Mouse (Mus musculus): ENCODE results near the gene Cfap77. TPM values are rescaled to one million over a fixed set of nuclear protein-coding genes. Genes with fewer than 3 reads are reported as not detected.
A peak's percentile ranks its signal among the peaks of the same experiment; 100 is the strongest.
"Not testable (repeated sequence)": the region's sequence is repeated elsewhere in the genome, so short reads cannot be mapped to it uniquely, and the experiment has no call there.

The Cfap77 gene
- polyA plus RNA-seq, 1 experiment from 2014 or later: 0.65 TPM

DNA sequence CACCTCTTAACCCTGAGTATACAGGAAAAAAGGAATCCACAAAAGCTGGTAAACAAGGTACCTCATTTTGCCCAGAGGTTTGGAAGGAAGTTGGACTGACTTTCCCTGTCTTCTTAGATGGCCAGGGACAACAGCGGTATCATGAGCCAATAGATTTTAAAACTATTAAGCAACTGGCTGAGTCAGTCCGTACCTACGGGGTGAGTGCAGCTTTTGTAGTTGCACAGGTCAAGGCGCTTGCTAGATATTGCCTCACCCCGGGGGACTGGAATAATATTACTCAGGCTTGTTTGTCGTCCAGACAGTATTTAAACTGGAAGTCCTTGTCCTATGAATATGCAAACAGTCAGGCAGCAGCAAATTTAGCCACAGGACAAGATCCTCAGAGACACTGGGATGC lies 34.4 kb upstream of the Cfap77 start:
- not testable (repeated sequence) for H3K4me3 ChIP-seq (ENCODE audit: low read length); H3K27me3 ChIP-seq (replicated peaks; ENCODE audit: control insufficient read depth, insufficient read depth, low read length); H3K4me1 ChIP-seq (ENCODE audit: control insufficient read depth, insufficient read depth, low read depth, low read length); H3K27ac ChIP-seq (ENCODE audit: low read depth, low read length); H3K9me3 ChIP-seq (ENCODE audit: control insufficient read depth, low read length); H3K9ac ChIP-seq (ENCODE audit: low read depth, low read length); ATAC-seq; H3K4me2 ChIP-seq (ENCODE audit: low read length)
- peaks cover 11% of the 10 kb centered on the region; the same call in 1 of the 2 replicates for H3K36me3 ChIP-seq (ENCODE audit: control insufficient read depth, insufficient read depth, low read length)
- WGBS: 77% methylated on average over 6 of the region's 6 CpGs

DNA sequence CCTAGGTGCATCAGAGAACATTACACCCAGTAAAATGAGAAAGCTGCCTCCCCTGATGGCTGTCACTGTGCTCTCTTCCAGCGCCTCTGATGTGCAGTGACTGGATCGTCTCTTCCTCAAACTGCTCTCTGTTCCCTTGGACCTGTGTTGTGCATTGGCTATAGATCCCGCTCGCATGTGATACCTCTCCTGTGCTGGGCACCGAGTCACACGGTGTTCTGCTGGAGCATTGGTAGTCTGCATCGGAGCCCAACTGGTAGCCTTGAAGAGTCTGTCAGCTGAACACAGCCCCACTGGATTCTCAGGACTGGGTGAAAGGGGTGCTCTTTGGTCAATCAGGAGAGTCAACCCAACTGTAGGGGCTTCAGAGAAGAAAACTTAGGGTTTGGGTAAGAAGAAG lies 31.2 kb upstream of the Cfap77 start:
- peaks cover 24% of the 10 kb centered on the region for H3K36me3 ChIP-seq (ENCODE audit: control insufficient read depth, insufficient read depth, low read length)
- no peak overlapping the region for H3K4me2 ChIP-seq (ENCODE audit: low read length)
- H3K4me3 ChIP-seq (ENCODE audit: low read length): no peak overlapping the region
- no peaks in the 10 kb centered on the region for H3K9me3 ChIP-seq (ENCODE audit: control insufficient read depth, low read length)
- H3K9ac ChIP-seq (ENCODE audit: low read depth, low read length): no peak overlapping the region
- no peak for ATAC-seq
- no peaks in the 10 kb centered on the region for H3K27me3 ChIP-seq (replicated peaks; ENCODE audit: control insufficient read depth, insufficient read depth, low read length)
- no peak overlapping the region for H3K27ac ChIP-seq (ENCODE audit: low read depth, low read length)
- 96% methylated on average over 7 of the region's 7 CpGs for WGBS
- H3K4me1 ChIP-seq (ENCODE audit: control insufficient read depth, insufficient read depth, low read depth, low read length): no peaks in the 10 kb centered on the region

DNA sequence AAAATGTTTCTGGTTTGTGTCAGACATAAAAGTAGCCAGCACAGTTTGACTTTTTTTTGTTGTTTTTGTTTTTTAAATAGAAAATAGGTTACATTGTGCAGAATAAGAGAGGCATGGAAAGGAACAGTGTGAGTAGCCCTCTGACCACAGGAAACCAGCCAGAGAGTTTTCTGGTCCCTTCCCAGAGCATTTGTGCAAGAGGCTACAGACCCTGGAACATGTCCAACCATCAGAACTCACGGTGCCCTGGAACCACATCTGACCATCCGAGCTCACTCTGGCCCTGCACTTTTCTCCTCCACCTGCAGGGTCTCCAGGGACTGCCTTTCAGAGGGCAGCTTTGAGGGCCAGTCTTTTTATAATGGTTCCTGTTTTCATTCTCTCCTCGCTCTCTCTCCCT lies 27.1 kb upstream of the Cfap77 start:
- 73% methylated on average over 3 of the region's 3 CpGs for WGBS
- Histone ChIP-seq H3K4me3 (ENCODE audit: low read length) (no peak overlapping the region), H3K4me1 (ENCODE audit: control insufficient read depth, insufficient read depth, low read depth, low read length) (no peaks in the 10 kb centered on the region), H3K4me2 (ENCODE audit: low read length) (no peak overlapping the region), H3K36me3 (ENCODE audit: control insufficient read depth, insufficient read depth, low read length) (peaks cover 41% of the 10 kb centered on the region), H3K9me3 (ENCODE audit: control insufficient read depth, low read length) (no peaks in the 10 kb centered on the region), H3K9ac (ENCODE audit: low read depth, low read length) (no peak overlapping the region), H3K27me3 (replicated peaks; ENCODE audit: control insufficient read depth, insufficient read depth, low read length) (no peaks in the 10 kb centered on the region), H3K27ac (ENCODE audit: low read depth, low read length) (no peak overlapping the region)
- no peak for ATAC-seq

DNA sequence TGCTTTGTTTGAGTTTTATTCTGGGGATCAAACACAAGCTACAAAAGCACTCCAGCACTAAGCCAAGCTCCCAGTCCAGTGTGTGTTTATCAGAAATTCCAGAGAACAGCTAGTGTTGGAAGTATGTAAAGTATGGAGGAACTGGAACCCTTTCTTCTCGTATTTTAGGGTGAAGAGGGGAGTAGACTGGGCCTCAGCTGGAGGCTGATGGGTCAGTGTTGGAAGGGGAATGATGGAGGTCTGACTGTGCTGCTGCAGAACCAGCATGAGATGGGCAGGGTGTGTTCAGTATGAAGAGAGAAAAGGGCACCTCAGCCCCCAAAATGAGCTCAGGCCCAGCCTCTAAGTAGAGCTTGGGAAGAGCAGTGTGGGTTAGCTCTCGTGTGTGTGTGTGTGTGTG lies 21.4 kb upstream of the Cfap77 start:
- WGBS: 82% methylated on average over 2 of the region's 2 CpGs
- ATAC-seq: no peak
- H3K4me1 ChIP-seq (ENCODE audit: control insufficient read depth, insufficient read depth, low read depth, low read length): no peaks in the 10 kb centered on the region
- no peak overlapping the region for H3K4me2 ChIP-seq (ENCODE audit: low read length)
- H3K27ac ChIP-seq (ENCODE audit: low read depth, low read length): no peak overlapping the region
- no peak overlapping the region for H3K9ac ChIP-seq (ENCODE audit: low read depth, low read length)
- H3K27me3 ChIP-seq (replicated peaks; ENCODE audit: control insufficient read depth, insufficient read depth, low read length): no peaks in the 10 kb centered on the region
- H3K4me3 ChIP-seq (ENCODE audit: low read length): no peak overlapping the region
- H3K36me3 ChIP-seq (ENCODE audit: control insufficient read depth, insufficient read depth, low read length): peaks cover 42% of the 10 kb centered on the region
- H3K9me3 ChIP-seq (ENCODE audit: control insufficient read depth, low read length): no peaks in the 10 kb centered on the region

DNA sequence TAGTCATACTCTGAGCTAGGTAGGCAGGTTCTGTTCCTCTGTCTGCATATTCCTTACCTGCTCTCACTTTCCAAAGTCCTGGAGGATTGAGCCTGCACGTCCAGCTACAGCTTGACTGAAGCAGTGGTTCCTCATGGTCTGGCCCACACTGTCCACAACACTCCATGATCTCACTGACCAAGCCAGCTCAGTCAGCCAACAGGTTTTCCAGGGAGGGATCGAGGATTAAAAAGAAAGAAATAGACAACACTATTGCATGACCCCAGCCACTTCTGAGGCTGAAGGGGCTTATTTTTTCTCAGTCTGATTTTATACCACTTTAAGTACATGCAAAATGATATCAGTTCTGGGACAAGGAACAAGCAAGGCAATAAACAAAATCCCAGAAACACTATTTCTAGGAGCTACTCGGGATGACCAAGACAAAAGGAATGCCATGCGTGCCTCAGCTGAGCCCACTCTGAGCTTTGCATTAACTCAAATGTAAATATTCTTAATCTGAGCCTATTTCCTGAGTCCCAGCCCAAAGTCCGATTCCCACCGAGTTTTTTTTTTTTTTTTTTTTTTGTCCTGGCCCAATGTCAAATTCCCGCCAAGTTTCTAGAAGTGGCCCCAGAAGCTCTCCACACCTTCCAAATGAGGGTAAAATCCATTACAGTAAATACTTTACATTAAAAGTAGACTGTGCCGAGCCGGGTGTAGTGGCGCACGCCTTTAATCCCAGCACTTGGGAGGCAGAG lies 20.6 kb upstream of the Cfap77 start:
- no peak overlapping the region for H3K4me2 ChIP-seq (ENCODE audit: low read length)
- WGBS: 92% methylated on average over 11 of the region's 11 CpGs
- no peaks in the 10 kb centered on the region for H3K27me3 ChIP-seq (replicated peaks; ENCODE audit: control insufficient read depth, insufficient read depth, low read length)
- no peak for ATAC-seq
- no peak overlapping the region for H3K27ac ChIP-seq (ENCODE audit: low read depth, low read length)
- no peak overlapping the region for H3K9ac ChIP-seq (ENCODE audit: low read depth, low read length)
- no peaks in the 10 kb centered on the region for H3K4me1 ChIP-seq (ENCODE audit: control insufficient read depth, insufficient read depth, low read depth, low read length)
- H3K9me3 ChIP-seq (ENCODE audit: control insufficient read depth, low read length): no peaks in the 10 kb centered on the region
- no peak overlapping the region for H3K4me3 ChIP-seq (ENCODE audit: low read length)
- H3K36me3 ChIP-seq (ENCODE audit: control insufficient read depth, insufficient read depth, low read length): peaks cover 45% of the 10 kb centered on the region

DNA sequence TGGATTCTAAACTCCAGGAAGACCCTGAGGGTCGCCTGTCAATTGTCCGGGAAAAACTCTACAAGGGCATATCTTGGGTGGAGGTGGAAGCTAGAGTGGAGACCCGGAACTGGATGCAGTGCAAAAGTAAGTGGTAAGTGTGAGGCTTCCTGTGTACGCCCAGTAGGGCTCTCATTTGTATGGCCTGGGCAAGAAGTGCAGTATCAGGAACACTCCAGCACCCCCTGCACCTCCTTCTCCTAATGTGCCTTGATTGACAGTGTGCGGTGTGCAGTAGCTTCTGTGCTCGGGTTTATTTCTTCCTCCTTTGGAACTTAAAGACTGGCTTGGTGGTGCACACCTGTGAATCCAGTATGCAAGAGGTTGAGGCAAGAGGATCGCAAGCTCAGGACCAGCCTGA lies 19.8 kb upstream of the Cfap77 start:
- H3K4me1 ChIP-seq (ENCODE audit: control insufficient read depth, insufficient read depth, low read depth, low read length): no peaks in the 10 kb centered on the region
- H3K27me3 ChIP-seq (replicated peaks; ENCODE audit: control insufficient read depth, insufficient read depth, low read length): no peaks in the 10 kb centered on the region
- WGBS: 92% methylated on average over 7 of the region's 7 CpGs
- H3K36me3 ChIP-seq (ENCODE audit: control insufficient read depth, insufficient read depth, low read length): peaks cover 42% of the 10 kb centered on the region
- no peak for ATAC-seq
- no peak overlapping the region for H3K4me2 ChIP-seq (ENCODE audit: low read length)
- no peak overlapping the region for H3K4me3 ChIP-seq (ENCODE audit: low read length)
- no peaks in the 10 kb centered on the region for H3K9me3 ChIP-seq (ENCODE audit: control insufficient read depth, low read length)
- H3K27ac ChIP-seq (ENCODE audit: low read depth, low read length): no peak overlapping the region
- H3K9ac ChIP-seq (ENCODE audit: low read depth, low read length): no peak overlapping the region

DNA sequence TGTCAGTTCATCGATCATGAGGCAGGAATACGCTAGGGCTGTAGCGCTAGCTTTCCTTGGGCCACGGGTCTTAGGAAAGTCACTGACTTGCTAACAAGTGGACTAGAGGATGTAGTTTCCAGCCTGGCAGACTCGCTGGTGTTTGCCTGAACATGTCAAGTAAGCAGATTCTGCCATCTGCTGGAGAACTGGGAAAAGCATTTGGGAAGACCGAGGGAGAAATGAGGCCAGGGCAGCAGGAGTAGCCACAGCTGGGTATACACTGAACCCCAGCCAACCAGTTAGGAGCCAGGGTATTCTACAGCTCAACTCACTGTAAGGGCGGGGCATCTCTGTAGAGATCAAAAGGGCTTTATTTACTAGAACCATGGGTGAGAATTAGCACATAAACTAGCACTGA lies 11.5 kb upstream of the Cfap77 start:
- 45% methylated on average over 7 of the region's 7 CpGs for whole genome bisulfite sequencing
- no peak for ATAC-seq

DNA sequence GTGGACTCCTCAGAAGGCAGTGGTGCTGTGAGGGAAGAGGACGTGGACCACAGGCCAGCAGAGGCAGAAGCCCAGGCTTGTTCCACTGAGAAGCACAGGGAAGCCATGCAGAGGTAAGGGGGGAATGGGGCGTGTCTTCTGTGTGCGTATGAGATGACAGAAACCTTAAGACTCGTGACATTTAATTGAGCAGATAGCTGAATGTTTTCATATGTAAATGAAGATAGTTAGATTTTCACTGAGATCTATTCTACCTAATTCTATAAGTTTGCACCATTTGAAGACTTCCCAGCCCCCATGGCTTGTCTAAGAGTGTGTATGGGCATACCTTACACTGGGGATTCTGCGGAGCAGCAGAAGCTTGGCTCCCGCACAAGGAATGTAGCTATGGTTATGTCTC lies 10.9 kb upstream of the Cfap77 start:
- ATAC-seq: no peak
- 85% methylated on average over 6 of the region's 6 CpGs for WGBS

More for the DNA sequence above, 11.5 kb upstream of the Cfap77 start:
- Histone ChIP-seq H3K9ac (ENCODE audit: low read depth, low read length) (no peak overlapping the region), H3K27ac (ENCODE audit: low read depth, low read length) (no peak overlapping the region), H3K4me3 (ENCODE audit: low read length) (no peak overlapping the region), H3K9me3 (ENCODE audit: control insufficient read depth, low read length) (no peaks in the 10 kb centered on the region), H3K36me3 (ENCODE audit: control insufficient read depth, insufficient read depth, low read length) (peaks cover 19% of the 10 kb centered on the region), H3K27me3 (replicated peaks; ENCODE audit: control insufficient read depth, insufficient read depth, low read length) (no peaks in the 10 kb centered on the region), H3K4me2 (ENCODE audit: low read length) (no peak overlapping the region), H3K4me1 (ENCODE audit: control insufficient read depth, insufficient read depth, low read depth, low read length) (peaks cover under 1% of the 10 kb centered on the region)

DNA sequence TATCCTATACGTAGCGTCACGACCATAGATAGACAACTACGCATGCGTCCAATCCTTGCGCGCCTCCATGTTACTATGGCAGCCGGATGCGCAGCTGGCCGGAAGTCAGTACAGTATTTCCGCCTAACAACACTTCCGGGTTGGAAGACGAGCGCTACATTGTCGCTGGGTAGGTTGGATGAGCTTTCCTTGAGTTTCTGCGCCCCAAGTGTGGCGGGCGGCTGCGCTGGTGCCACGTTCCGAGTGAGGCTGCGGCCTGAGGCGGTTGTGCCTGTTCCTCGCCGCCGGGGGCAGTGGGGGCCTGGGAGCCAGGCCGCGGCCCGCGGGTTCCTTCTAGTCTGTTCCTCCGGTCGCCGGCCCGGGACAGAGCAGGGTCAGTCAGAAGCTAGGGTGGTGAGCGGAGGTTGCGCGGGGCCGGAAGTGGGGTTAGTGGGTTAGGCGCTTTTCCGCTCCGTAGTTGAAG lies 5.3 kb upstream of the Cfap77 start, which contains the start of gene Ttf1:
Ttf1 (plus strand) TSS at position 128 of the 463 bp plus-strand sequence.
- Histone ChIP-seq H3K36me3 (ENCODE audit: control insufficient read depth, insufficient read depth, low read length) (no peaks in the 10 kb centered on the region), H3K9me3 (ENCODE audit: control insufficient read depth, low read length) (no peaks in the 10 kb centered on the region), H3K4me3 (ENCODE audit: low read length) (peak within 1 kb of the TSS; percentile 71), H3K9ac (ENCODE audit: low read depth, low read length) (peak within 1 kb of the TSS; percentile 73), H3K27me3 (replicated peaks; ENCODE audit: control insufficient read depth, insufficient read depth, low read length) (peaks cover 8% of the 10 kb centered on the region), H3K4me2 (ENCODE audit: low read length) (peak within 1 kb of the TSS; percentile 92), H3K27ac (ENCODE audit: low read depth, low read length) (peak within 1 kb of the TSS; percentile 82), H3K4me1 (ENCODE audit: control insufficient read depth, insufficient read depth, low read depth, low read length) (peaks cover 9% of the 10 kb centered on the region)
- ATAC-seq: peak; percentile 97
- under 1% methylated on average over 41 of the region's 41 CpGs for WGBS

More for the DNA sequence above, 10.9 kb upstream of the Cfap77 start:
- Histone ChIP-seq H3K27me3 (replicated peaks; ENCODE audit: control insufficient read depth, insufficient read depth, low read length) (no peaks in the 10 kb centered on the region), H3K4me2 (ENCODE audit: low read length) (no peak overlapping the region), H3K9me3 (ENCODE audit: control insufficient read depth, low read length) (no peaks in the 10 kb centered on the region), H3K4me1 (ENCODE audit: control insufficient read depth, insufficient read depth, low read depth, low read length) (peaks cover 7% of the 10 kb centered on the region), H3K9ac (ENCODE audit: low read depth, low read length) (no peak overlapping the region), H3K27ac (ENCODE audit: low read depth, low read length) (no peak overlapping the region), H3K4me3 (ENCODE audit: low read length) (no peak overlapping the region), H3K36me3 (ENCODE audit: control insufficient read depth, insufficient read depth, low read length) (peaks cover 13% of the 10 kb centered on the region)

Measured in hindbrain, embryonic 16.5 days (tissue).